Mouse (Mus musculus): ENCODE measurements around the gene Olfr465-ps1. TPM values are rescaled to one million over a fixed set of nuclear protein-coding genes. Genes with fewer than 3 reads are reported as not detected.

Olfr465-ps1 gene
- polyA plus RNA-seq (2012; rRNA removed), result not detected in 2 replicates

DNA sequence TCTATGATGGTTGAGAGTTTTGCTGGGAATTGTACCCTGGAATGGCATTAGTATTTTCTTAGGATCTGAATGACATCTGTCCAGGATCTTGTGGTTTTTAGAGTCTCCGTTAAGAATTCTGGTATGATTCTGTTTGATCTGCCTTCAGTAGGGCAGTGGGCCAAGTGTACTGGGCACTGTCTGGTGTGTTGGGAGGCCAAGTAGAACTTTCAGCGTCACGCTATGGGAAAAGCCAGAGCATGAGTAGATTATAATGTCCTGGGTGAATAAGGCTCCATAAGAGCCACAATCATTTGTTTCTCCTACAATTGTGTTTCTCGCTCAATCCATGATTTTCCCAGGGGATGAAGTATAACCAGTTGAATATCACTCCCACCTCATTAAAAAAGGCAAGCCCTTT, at the start of gene Olfr465-ps1:
Gene Olfr465-ps1 (plus strand): TSS at position 301 of the 400 bp plus-strand sequence.
- DNase-seq (ENCODE audit: low read depth, low spot score), result no peak

DNA sequence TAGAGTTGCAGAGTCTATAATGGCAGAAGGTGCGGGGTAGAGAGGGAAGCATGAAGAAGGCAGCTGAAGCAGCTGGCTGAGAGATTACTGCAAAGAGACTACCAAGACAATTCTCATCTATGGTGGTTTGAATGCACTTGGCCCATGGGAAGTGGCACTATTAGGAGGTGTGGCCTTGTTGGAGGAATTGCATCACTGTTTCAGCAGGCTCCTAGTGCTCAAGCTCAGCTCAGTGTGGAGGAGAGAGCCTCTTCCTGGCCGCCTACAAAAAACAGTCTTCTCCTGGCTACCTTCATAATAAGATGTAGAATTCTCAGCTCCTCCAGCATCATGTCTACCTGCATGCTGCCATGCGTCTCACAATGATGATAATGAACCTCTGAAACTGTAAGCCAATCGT, 42.0 kb upstream of the Olfr465-ps1 start:
- no peak for DNase-seq (ENCODE audit: low read depth, low spot score)
- WGBS, result 97% methylated on average over 4 of the region's 4 CpGs

More for the DNA sequence above, at the start of gene Olfr465-ps1:
- WGBS, result 88% methylated on average over 4 of the region's 4 CpGs

DNA sequence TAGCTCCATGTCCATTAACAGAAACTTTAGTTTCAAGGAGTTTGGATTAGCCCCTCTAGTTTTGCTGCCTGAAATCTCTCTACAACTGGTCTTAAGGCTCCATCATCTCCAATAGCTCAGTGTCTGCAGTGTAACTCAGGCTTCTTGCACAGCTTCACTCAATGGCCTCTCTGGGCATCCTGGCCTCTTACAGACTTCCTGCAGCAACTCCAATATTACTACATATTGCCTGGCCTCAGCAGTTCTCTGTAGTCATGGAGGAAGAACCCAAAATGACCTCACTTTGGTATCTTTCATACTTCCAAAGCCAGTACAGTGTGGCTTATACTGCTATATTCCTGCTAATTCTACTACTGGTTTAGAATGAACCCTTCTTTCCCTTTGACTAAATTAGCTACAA, 40.9 kb upstream of the Olfr465-ps1 start:
- no peak for DNase-seq (ENCODE audit: low read depth, low spot score)

DNA sequence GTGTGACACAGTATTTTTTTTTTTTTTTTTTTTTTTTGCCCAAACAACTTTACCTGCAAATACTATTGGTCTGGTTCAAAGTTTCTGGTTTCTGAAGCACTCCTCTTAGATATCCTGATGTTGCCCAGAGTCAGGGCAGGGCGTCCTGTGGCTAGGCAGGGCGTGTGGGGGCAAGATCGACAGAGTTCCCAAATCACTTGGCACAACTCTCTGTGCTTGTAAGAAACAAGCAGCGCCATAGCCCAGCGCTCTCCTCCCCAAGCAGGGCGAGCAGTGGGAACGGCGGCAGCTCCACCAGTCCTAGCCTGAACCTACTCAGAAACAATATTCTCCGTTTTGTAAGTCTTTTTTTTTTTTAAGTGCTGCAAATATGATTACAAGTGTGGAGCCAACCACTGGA, 37.2 kb upstream of the Olfr465-ps1 start:
- WGBS, result 92% methylated on average over 9 of the region's 9 CpGs
- no peak for DNase-seq (ENCODE audit: low read depth, low spot score)

DNA sequence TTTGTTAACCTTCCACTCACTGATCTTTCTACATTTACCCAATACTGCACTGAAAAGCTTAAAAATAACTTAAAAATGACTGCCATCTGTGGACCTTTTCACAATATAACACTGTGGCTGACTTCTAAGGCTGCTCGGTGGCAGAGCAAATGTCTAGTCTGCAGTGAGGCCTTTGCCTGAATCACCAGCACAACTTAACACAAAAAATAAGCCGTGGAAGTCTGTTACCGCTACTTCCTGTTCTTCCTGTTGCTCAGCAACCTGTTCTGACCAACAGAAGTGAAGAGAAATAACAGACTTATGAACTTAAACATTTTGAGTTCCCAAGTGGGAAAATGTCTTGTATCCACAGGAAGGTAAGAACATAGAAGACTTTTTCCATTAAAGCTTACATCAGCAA, 36.7 kb upstream of the Olfr465-ps1 start:
- no peak for DNase-seq (ENCODE audit: low read depth, low spot score)
- 88% methylated on average over 3 of the region's 3 CpGs for WGBS

DNA sequence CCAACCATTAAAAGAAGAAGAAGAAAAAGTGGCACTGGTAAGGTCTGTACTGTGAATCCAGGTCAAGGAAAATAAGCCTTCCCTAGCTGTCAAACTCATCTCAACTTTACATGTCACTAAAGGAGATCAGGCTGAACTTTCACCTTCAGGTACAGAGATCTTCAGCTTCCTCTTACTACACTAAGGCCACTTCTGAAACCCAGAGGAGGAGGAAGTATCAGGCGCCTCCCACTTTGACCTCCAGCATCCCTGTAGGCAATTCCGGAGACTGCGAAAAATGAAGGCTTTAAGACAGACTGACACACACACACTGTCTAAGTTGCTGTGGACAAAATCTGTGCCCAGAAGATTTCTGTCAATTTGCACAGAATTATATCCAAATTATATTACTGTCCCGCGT, 25.9 kb upstream of the Olfr465-ps1 start:
- 0% methylated on average over 5 of the region's 5 CpGs for WGBS
- DNase-seq (ENCODE audit: low read depth, low spot score), result peak; percentile 40

DNA sequence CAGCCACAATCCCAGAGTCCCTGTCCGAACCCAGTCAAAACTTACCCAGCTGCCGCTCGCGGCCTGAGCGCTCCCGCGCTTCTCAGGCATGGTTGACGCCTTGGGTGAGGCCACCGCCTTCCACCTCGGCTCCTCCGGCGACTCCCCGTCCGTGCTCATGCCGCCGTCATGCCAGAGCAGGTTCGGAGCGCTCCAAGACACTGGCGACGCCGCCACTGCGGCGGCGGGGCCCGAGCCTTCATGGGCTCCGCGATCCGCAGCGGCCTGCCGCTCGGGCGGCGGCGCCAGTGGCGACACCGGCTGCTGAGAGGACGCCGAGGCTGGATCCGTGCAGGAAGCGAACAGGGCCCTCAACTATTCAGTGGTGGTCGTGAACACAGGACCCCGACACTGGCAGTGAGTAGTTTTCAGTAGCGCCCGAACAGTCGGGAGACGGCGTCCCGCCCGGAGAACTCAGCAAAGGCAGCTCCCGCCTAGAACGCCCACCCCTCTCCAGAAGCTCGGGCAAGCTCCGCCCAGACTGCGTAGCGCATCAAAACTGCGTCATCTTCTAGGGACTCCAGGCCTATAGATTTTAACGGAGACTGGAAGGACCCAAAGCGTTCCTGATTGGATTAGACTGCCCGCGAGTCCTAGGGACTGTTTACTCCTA, 25.3 kb upstream of the Olfr465-ps1 start, which contains the start of gene Mfsd14b:
Gene Mfsd14b (minus strand): TSS at position 517 of the 652 bp plus-strand sequence.
- under 1% methylated on average over 60 of the region's 60 CpGs for WGBS

DNA sequence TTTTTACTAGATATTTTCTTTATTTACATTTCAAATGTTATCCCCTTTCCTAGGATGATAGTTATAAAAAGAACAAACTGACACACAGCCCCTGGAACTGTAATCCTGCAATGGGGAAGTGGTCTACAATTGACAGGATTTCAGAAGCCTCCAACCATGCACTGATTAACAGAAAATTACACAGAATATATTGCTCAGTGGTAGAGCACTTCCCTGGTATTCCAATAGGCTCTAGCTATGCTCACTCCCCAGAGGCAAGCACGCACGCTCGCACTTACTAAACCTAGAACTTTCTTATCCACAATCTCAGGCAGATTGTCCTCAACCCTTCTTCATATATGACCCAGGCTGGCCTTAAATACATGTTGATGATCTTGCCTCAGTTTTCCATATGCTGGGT, 24.6 kb upstream of the Olfr465-ps1 start:
- no peak for DNase-seq (ENCODE audit: low read depth, low spot score)
- 61% methylated on average over 3 of the region's 3 CpGs for WGBS

More for the DNA sequence above, 25.3 kb upstream of the Olfr465-ps1 start, which contains the start of gene Mfsd14b:
- DNase-seq (ENCODE audit: low read depth, low spot score), result peak; percentile 73

DNA sequence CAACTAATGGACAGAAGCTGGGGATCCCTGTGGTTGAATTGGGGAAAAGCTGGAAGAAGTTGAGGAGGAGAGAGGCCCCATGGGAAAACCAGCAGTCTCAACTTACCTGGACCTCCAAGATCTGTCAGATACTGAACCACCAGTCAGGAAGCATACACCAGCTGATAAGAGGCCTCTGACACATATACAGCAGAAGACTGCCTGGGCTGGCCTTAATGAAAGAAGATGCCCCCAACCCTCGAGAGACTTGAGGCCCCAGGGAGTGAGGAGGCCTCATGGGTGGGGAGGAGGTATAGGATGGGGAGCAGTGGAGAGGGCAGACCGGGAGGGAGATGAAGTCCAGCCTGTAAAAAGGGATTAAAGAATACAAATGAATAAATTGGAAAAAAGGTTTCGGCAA, 16.9 kb upstream of the Olfr465-ps1 start:
- no peak for DNase-seq (ENCODE audit: low read depth, low spot score)
- WGBS, result 71% methylated on average over 3 of the region's 3 CpGs

DNA sequence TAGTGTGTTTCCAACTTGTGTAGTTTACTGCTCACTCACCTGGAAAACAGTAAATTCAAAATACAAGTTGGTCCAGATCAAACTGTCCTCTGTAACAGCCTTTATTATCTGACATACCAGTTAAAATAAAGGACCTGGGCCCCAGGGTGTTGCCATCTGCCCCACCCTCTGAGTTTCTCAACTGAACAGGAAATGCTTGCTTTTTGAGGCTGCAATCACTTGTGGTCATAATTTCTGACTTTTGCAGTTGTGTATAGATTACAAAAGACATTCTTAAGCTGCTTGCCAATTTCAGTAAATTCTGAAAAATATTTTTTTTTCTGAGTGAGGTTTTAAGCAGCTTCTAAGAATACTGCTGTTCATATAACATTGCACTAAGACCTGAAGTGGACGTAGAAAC, 15.8 kb upstream of the Olfr465-ps1 start:
- WGBS, result 69% methylated on average over 1 of the region's 1 CpGs
- no peak for DNase-seq (ENCODE audit: low read depth, low spot score)

DNA sequence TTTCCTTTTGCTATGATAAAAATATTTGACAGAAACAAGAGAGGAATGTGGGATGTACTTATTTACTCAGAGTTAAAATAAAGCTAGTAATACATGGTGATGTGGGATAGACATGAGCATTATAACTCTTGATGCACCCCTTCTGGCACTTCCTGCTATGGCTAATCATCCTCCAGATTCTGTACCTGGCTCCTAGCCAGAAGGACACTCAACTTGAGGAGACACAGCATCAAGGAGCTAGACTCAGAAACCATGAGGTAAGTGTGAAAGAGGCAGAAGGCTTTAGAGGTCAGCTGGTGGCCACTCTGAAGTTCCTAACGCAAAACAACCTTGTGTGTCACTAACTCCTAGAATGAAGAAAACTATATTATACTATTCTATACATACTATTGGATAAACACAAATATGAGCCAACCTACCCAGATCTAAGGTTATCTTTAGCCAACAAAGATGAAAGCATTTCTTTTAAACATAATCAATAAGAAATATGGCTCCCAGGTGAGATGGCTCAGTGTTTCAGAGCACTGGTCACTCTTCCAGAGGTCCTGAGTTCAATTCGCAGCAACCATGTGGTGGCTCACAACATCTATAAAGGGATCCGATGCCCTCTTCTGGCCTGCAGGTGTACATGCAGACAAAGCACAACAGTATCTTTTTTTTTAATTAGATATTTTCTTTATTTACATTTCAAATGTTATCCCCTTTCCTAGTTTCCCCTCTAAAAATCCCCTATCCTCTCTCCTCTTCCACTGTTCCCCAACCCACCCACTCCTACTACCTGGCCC, 10.6 kb upstream of the Olfr465-ps1 start:
- DNase-seq (ENCODE audit: low read depth, low spot score), result no peak
- WGBS, result 66% methylated on average over 3 of the region's 3 CpGs

DNA sequence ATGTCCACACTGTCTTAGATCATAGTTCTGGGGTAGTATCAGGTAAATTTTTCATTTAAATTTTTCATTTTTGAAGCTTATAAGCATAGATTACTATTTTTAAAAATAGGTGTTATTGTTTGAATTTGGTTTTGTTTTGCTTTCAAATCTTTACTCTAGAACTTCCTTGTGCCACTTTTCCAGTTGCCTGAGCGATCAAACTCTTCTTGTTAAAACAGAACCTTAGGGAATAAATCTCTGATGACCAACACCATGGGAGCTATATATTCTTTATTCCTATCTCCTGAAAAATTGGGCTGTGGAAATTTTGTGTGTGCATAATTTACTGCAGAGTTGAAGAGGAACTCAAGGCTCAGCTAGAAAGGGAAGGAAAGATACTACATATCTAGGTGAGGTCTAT, 12.1 kb downstream of the Olfr465-ps1 start, which contains the start of gene Olfr466:
Gene Olfr466 (plus strand): TSS at position 301 of the 400 bp plus-strand sequence.
- DNase-seq (ENCODE audit: low read depth, low spot score), result no peak
- WGBS, result 65% methylated on average over 1 of the region's 1 CpGs

DNA sequence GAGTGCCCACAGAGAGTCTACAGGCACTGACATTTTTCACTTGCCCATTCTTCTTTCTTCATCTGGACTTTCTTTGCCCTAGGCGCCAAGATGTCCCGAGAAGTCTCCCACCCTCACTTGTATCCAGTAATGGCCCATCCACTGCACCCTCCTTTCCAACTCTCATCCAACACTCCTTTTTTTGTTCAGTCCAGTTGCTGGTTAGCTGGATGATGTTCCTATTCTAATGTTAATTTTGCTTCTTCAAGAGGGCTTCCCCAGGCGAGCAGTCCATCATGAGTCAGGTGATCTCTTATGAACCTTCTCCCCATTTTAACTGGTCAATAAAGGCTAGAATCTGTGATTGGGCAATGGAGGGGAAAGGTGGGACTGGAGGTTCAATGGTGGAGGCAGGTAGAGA, 36.2 kb downstream of the Olfr465-ps1 start:
- WGBS, result 79% methylated on average over 3 of the region's 3 CpGs
- DNase-seq (ENCODE audit: low read depth, low spot score), result no peak

DNA sequence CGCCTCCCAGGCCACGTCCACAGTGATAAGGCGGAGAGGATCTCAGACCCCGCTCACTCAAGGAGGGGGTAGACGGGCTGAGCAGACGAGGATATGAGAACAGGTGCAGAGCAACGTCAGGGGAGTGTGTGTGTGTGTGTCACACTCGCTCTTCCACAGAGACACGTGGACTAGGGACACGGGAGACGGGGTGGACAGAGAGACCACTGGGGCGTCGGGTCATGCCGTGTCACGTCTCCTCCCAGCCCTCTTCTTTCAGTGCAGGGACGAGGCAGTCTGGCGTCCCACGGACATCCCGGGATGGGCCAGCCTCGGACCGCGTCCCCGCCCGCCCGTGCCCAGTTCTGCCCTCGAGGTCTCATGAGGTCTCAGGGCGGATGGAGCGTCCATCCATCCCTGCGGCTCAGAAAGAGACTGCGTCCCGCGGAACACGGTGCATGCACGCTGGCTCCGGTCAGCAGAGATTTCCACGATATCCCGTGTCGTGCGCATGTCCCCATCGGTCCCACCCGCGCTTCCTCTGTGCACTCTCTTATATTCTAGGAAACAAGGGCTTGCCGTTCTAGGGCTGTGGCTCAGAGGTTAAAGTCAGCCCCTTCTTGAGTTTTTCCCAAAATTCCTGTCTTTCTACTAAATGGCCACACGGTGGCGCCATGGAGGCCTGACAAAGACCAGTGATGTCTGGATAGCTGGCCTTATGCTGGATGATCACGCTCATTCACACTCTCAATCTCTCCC, 38.0 kb downstream of the Olfr465-ps1 start:
- DNase-seq (ENCODE audit: low read depth, low spot score), result peak; percentile 4
- 20% methylated on average over 46 of the region's 46 CpGs for WGBS

DNA sequence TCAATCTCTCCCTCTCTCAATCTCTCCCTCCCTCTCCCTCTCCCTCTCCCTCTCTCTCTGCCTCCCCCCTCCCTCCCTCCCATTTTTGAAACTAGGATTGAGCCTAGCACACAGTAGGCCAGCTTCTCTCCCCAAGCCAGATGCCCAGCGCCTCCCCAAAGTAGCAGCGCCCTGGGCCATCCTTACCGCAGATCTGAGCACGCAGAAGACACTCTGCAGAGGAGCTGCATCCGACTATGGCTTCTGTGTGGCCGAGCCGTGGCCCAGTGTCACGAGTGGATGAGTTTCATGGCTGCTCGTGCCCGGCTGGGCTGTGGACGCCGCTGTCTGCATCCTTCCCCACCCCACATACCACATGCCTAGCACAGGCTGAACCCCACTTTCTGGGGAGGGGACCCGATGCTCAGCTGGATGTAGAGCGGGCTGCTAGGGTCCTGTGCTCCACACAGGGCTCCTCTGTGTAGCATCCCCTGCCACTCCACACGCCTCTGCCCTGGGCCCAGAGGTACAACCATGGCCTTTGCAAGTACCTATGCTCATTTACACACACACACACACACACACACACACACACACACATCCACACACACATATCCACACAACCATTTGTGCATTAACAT, 38.7 kb downstream of the Olfr465-ps1 start:
- 55% methylated on average over 15 of the region's 15 CpGs for WGBS
- DNase-seq (ENCODE audit: low read depth, low spot score), result no peak

Other genes with a start within 250 kb of the Olfr465-ps1 start
- gene Cntnap3, start 234.1 kb upstream of the Olfr465-ps1 start, polyA plus RNA-seq (2012; rRNA removed), result 0.24 and 0.38 TPM in 2 replicates
- gene Spata31, start 220.7 kb upstream of the Olfr465-ps1 start, polyA plus RNA-seq (2012; rRNA removed), result not detected in 2 replicates
- not detected in 2 replicates for gene Spata31d1c, start 105.0 kb upstream of the Olfr465-ps1 start, polyA plus RNA-seq (2012; rRNA removed)
- gene Prss47, start 85.3 kb upstream of the Olfr465-ps1 start, polyA plus RNA-seq (2012; rRNA removed), result not detected in 2 replicates
- gene Mfsd14b, start 25.1 kb upstream of the Olfr465-ps1 start, polyA plus RNA-seq (2012; rRNA removed), result 15.3 and 24.0 TPM in 2 replicates
- not detected in 2 replicates for gene Olfr466, start 12.2 kb downstream of the Olfr465-ps1 start, polyA plus RNA-seq (2012; rRNA removed)
- not detected in 2 replicates for gene Nlrp4f, start 67.9 kb downstream of the Olfr465-ps1 start, polyA plus RNA-seq (2012; rRNA removed)
- gene Gm10775, start 121.5 kb downstream of the Olfr465-ps1 start, polyA plus RNA-seq (2012; rRNA removed), result not detected in 2 replicates
- 7.7 and 10.2 TPM in 2 replicates for gene Zfp369, start 140.7 kb downstream of the Olfr465-ps1 start, polyA plus RNA-seq (2012; rRNA removed)

Data from large intestine, adult 2 months (tissue).